Mouse (Mus musculus) cerebellum, adult 2 months (tissue): ENCODE results near the gene Ddx39b. TPM values are rescaled to one million over a fixed set of nuclear protein-coding genes. Genes with fewer than 3 reads are reported as not detected.

ENCODE experiments used
- DNase-seq, 2 experiments: peaks; one replicate each; pipeline ENCODE4 v3.0.0; 2021
- H3K27ac ChIP-seq: fragments of 200-500 bp; 2 replicates; pipeline ENCODE4 v1.5.1; 2012; ENCODE audit warnings: low read length, control low read depth, inconsistent platforms; ENCODE audit not compliant: insufficient read depth
- H3K27me3 ChIP-seq: fragments of 200-500 bp; 2 replicates; pipeline ENCODE4 v1.6.1; 2012; ENCODE audit warnings: inconsistent platforms, mild to moderate bottlenecking, low read length, moderate library complexity; ENCODE audit not compliant: control insufficient read depth, insufficient read depth
- H3K4me1 ChIP-seq: fragments of 200-500 bp; 2 replicates; pipeline ENCODE4 v1.6.1; 2011; ENCODE audit warnings: low read length; ENCODE audit not compliant: control insufficient read depth, insufficient read depth
- H3K4me3 ChIP-seq: fragments of 200-500 bp; replicated peaks from 2 replicates; pipeline ENCODE3; 2011; ENCODE audit warnings: mild to moderate bottlenecking, low read depth, low read length, control low read depth; ENCODE audit not compliant: insufficient read depth
- CTCF ChIP-seq: fragments of 200-500 bp; IDR thresholded peaks from 2 replicates; pipeline ENCODE4 v1.5.1; 2011; ENCODE audit warnings: low read depth, mild to moderate bottlenecking, control low read depth, low read length, moderate library complexity, borderline replicate concordance; ENCODE audit not compliant: insufficient read depth
- POLR2A ChIP-seq: fragments of 200-500 bp; IDR thresholded peaks from 2 replicates; pipeline ENCODE4 v1.6.1; 2011; ENCODE audit warnings: low read length, control low read depth, borderline replicate concordance; ENCODE audit not compliant: insufficient read depth
- WGBS: fragments of 180-500 bp; shearing (Covaris S2); methylation state at CpG from one replicate; pipeline ENCODE4 v1.1.7; 2018; 5-methylcytosine and 5-hydroxymethylcytosine counted together
- polyA plus RNA-seq: library from polyadenylated mRNA; depleted of rRNA; stranded (reverse); fragments of >200 nt; gene quantifications from 2 replicates; pipeline ENCODE4 v1.2.3, GENCODE M21; 2012

The Ddx39b gene
- polyA plus RNA-seq, 1 experiment = 438 TPM

- Histone ChIP-seq H3K27ac (no peak overlapping the region), H3K4me3 (no peak overlapping the region), H3K4me1 (no peaks in the 10 kb centered on the region), H3K27me3 (no peaks in the 10 kb centered on the region)
- WGBS = 67% methylated on average over 7 of the region's 7 CpGs
- no peak for TF ChIP-seq CTCF
- no peak for TF ChIP-seq POLR2A
- DNase-seq = no peak
Measured at GRCm38 (mm10) chr17:35198029-35198428, 43.5 kb upstream of the Ddx39b start.

- WGBS = 25% methylated on average over 8 of the region's 8 CpGs
- TF ChIP-seq POLR2A = no peak
- TF ChIP-seq CTCF = no peak
- Histone ChIP-seq H3K27me3 (no peaks in the 10 kb centered on the region), H3K4me1 (no peaks in the 10 kb centered on the region), H3K4me3 (no peak overlapping the region), H3K27ac (no peak overlapping the region)
- no peak for DNase-seq
Measured at GRCm38 (mm10) chr17:35198946-35199345, 42.6 kb upstream of the Ddx39b start.

GRCm38 (mm10) chr17:35200398-35200797 is 41.1 kb upstream of the Ddx39b start:
- Histone ChIP-seq H3K27me3 (no peaks in the 10 kb centered on the region), H3K27ac (no peak overlapping the region), H3K4me3 (no peak overlapping the region), H3K4me1 (no peaks in the 10 kb centered on the region)
- TF ChIP-seq POLR2A (no peak), CTCF (no peak)
- WGBS = 78% methylated on average over 11 of the region's 11 CpGs
- DNase-seq = no peak

- Histone ChIP-seq H3K4me3 (no peak overlapping the region), H3K27ac (no peak overlapping the region), H3K27me3 (no peaks in the 10 kb centered on the region), H3K4me1 (no peaks in the 10 kb centered on the region)
- 75% methylated on average over 11 of the region's 11 CpGs for WGBS
- TF ChIP-seq CTCF (no peak), POLR2A (no peak)
- no peak for DNase-seq
Measured at GRCm38 (mm10) chr17:35201128-35201527, 40.4 kb upstream of the Ddx39b start.

- WGBS = 38% methylated on average over 13 of the region's 13 CpGs
- no peak for DNase-seq
- TF ChIP-seq CTCF = no peak
- no peak for TF ChIP-seq POLR2A
Measured at GRCm38 (mm10) chr17:35201787-35202186, 39.8 kb upstream of the Ddx39b start, which contains the start of gene Tnf. TSS of gene Tnf (minus strand) at chr17:35202007.

GRCm38 (mm10) chr17:35202442-35202841 is 39.1 kb upstream of the Ddx39b start:
- DNase-seq = no peak
- H3K4me1 ChIP-seq = no peaks in the 10 kb centered on the region
- 69% methylated on average over 4 of the region's 4 CpGs for WGBS
- H3K27ac ChIP-seq = no peak overlapping the region
- H3K4me3 ChIP-seq = no peak overlapping the region
- no peaks in the 10 kb centered on the region for H3K27me3 ChIP-seq
- no peak for TF ChIP-seq POLR2A
- no peak for TF ChIP-seq CTCF

More at GRCm38 (mm10) chr17:35201787-35202186, 39.8 kb upstream of the Ddx39b start, which contains the start of gene Tnf:
- H3K4me1 ChIP-seq = no peaks in the 10 kb centered on the region
- H3K27me3 ChIP-seq = no peaks in the 10 kb centered on the region
- H3K4me3 ChIP-seq = no peak within 1 kb of the TSS
- H3K27ac ChIP-seq = no peak within 1 kb of the TSS

GRCm38 (mm10) chr17:35204494-35205379 is 36.8 kb upstream of the Ddx39b start, which contains the start of gene Lta:
TSS of gene Lta (minus strand) at chr17:35205351.
- WGBS = 37% methylated on average over 20 of the region's 20 CpGs
- no peaks in the 10 kb centered on the region for H3K27me3 ChIP-seq
- TF ChIP-seq CTCF = no peak
- no peak for TF ChIP-seq POLR2A
- DNase-seq = no peak
- no peak within 1 kb of the TSS for H3K27ac ChIP-seq
- H3K4me3 ChIP-seq = no peak within 1 kb of the TSS
- H3K4me1 ChIP-seq = no peaks in the 10 kb centered on the region

- H3K4me1 ChIP-seq = no peaks in the 10 kb centered on the region
- TF ChIP-seq POLR2A (no peak), CTCF (no peak)
- no peak overlapping the region for H3K4me3 ChIP-seq
- WGBS = 61% methylated on average over 10 of the region's 10 CpGs
- no peaks in the 10 kb centered on the region for H3K27me3 ChIP-seq
- no peak overlapping the region for H3K27ac ChIP-seq
- no peak for DNase-seq
Measured at GRCm38 (mm10) chr17:35205380-35205769, 36.2 kb upstream of the Ddx39b start.
